Mouse (Mus musculus) thymus, adult 2 months (tissue): ENCODE results near the gene Prr5.

Experiments
- CTCF ChIP-seq: fragments of 200-500 bp; IDR thresholded peaks from 2 replicates; pipeline ENCODE4 v1.5.1; 2012; ENCODE audit warnings: mild to moderate bottlenecking, control low read depth, low read length, moderate library complexity, borderline replicate concordance; ENCODE audit not compliant: control insufficient read depth, poor library complexity, insufficient read depth; ENCODE audit errors: extremely low read depth
- POLR2A ChIP-seq: fragments of 200-500 bp; IDR thresholded peaks from 2 replicates; pipeline ENCODE4 v1.6.1; 2012; ENCODE audit warnings: mild to moderate bottlenecking, low read length, control low read depth, moderate library complexity; ENCODE audit not compliant: control insufficient read depth, poor library complexity, insufficient read depth; ENCODE audit errors: extremely low read depth

DNA sequence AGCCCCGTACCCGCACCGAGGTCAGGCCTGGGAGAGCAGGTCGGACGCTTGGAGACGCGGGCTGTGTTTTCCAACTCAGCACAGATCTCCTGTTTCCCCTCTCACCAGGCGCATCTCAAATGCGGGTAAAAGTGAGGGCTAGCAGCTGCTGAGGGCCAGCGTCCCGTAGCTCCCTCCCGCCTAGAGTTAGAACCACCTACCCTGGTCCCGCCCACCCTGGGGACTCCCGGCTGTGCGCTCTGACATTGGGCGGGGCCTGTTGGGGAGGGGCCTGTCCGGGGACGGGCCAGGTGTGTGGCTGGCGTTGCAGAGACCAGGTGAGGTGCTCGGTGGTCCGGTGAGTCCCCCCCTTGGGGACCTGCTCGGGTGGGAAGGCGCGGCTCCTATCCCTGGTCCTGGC lies 50.4 kb downstream of the Prr5 start, which contains the start of gene Arhgap8:
- TF ChIP-seq CTCF = no peak
- no peak for TF ChIP-seq POLR2A
